ENCODE assay signal across 18 mouse cellular contexts in genomic region chr8:44975113-44975512, GRCm38 (mm10). TPM values are rescaled to one million over a fixed set of nuclear protein-coding genes. Genes with fewer than 3 reads are reported as not detected.
DNase-seq lines count a peak whose midpoint lies in the region; TF ChIP-seq lines count a peak whose summit lies in the region.
"Had no signal": no experiment of that assay in that cellular context is flagged by ENCODE, and none has a peak within 500 bp of the region (broad histone marks: within the 10 kb centered on the region; RNA-seq: fewer than 3 reads in every experiment).

No protein-coding gene starts in this region.

- no peak overlapping the region for H3K27ac ChIP-seq in kidney, adult 2 months (ENCODE audit: insufficient read depth, low read depth, low read length)
- H3K27ac ChIP-seq: hindbrain, embryonic 13.5 days; liver, embryonic 13.5 days; macrophage had no signal

- H3K4me3 ChIP-seq in kidney, adult 2 months (ENCODE audit: insufficient read depth, low read depth, low read length) = no peak overlapping the region
- H3K4me3 ChIP-seq: hindbrain, embryonic 13.5 days; liver, embryonic 13.5 days had no signal

- peak; percentile 43 for DNase-seq in embryo, embryonic 10 days (ENCODE audit: low spot score)
- DNase-seq in embryo, embryonic 10.5 days (ENCODE audit: low spot score) = no peak
- DNase-seq in kidney, adult 2 months = peak; percentile 47
- no peak for DNase-seq in kidney, adult 18-20 months
- DNase-seq in lung, postnatal 10 days = peak; percentile 10
- no peak for DNase-seq in lung, postnatal 14 days
- peak; percentile 60 for DNase-seq in yolk sac, embryonic 10.5 days (ENCODE audit: low spot score)
- DNase-seq in layer of hippocampus, postnatal 25 days (ENCODE audit: extremely low spot score in 1 of 2, low spot score in 1 of 2) = no peak
- DNase-seq: adrenal gland, adult 8-10 months; cerebellum, adult 11-12 months; gastrocnemius, postnatal 36 days; liver, embryonic 13.5 days; midbrain, embryonic 14.5 days; right cerebral cortex, postnatal 25 days; thymus, postnatal 25 days had no signal

- TF ChIP-seq CTCF in kidney, adult 2 months (conservative IDR thresholded peaks at IDR 0.05; ENCODE audit: insufficient read depth, insufficient read length, low read depth, low read length) = no peak

- no peaks in the 10 kb centered on the region for H3K27me3 ChIP-seq in kidney, adult 2 months (replicated peaks; ENCODE audit: control insufficient read depth, insufficient read depth, low read length)
- H3K27me3 ChIP-seq: hindbrain, embryonic 13.5 days; liver, embryonic 13.5 days had no signal

- H3K36me3 ChIP-seq in kidney, adult 2 months (ENCODE audit: control insufficient read depth, insufficient read depth, low read length) = no peaks in the 10 kb centered on the region
- H3K36me3 ChIP-seq: hindbrain, embryonic 13.5 days; liver, embryonic 13.5 days had no signal

- 11% methylated on average over 9 of the region's 9 CpGs for WGBS in kidney, adult 2 months

- TF ChIP-seq POLR2A in kidney, adult 2 months (IDR thresholded peaks at IDR 0.05; ENCODE audit: low read depth, low read length) = no peak

- H3K4me1 ChIP-seq in kidney, adult 2 months (ENCODE audit: control insufficient read depth, insufficient read depth, low read length) = peaks cover 3% of the 10 kb centered on the region; the same call in 1 of the 2 replicates

RNA-seq across cellular contexts. Expression of gene Fat1, which starts 39.9 kb away (rescaled TPM):
- 16.7 and 24.6 TPM in 2 replicates for polyA plus RNA-seq in kidney, adult 2 months (2012; rRNA removed)
- total RNA-seq in layer of hippocampus, postnatal 25 days (2021) = 10 to 100 TPM; 22.7 to 28.7 TPM
- total RNA-seq: common myeloid progenitor, adult 5-6 weeks had no signal

Comparison
In these comparisons a context has a peak if more than half of its experiments do, and no peak if none do; other contexts are left out.
1. DNase-seq: peak in embryo, embryonic 10 days (single experiment), kidney, adult 2 months (single experiment), lung, postnatal 10 days (single experiment) and yolk sac, embryonic 10.5 days (single experiment); none in embryo, embryonic 10.5 days (single experiment), kidney, adult 18-20 months (single experiment), lung, postnatal 14 days (single experiment) and layer of hippocampus, postnatal 25 days (0 of 2).